ENCODE assay signal across 13 mouse cellular contexts in the genomic region with DNA sequence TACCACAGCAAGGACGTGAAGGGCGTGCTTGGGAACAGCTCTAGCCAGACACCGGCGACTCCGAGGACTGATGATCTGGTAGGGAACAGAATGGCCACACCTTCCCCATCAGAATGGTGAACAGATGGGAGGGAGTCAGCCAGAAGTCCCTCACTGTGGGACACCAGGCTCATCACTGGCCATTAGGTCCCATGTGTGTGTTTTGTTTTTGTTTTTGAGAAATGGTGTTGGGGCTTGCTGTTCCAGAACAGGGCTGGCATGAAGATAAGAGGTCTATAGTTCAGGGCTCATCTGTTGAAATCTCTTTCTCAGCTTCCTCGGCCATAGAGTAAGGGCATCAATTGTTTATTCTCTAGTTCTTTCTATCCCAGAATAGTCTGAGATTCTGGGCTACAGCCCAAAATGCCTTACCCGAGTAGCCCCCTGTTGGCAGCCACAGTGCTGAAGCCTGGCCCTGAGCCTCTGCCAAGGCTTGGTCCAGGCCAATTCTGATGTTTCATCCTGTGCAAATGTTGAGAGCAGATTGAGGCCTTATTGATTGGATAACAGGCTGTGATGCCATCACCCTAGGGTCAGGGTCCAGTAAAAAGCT. TPM values are rescaled to one million over a fixed set of nuclear protein-coding genes. Genes with fewer than 3 reads are reported as not detected.
DNase-seq lines count a peak whose midpoint lies in the region; ATAC-seq lines count a peak whose summit lies in the region.
"Had no signal": no experiment of that assay in that cellular context is flagged by ENCODE, and none has a peak within 500 bp of the region (broad histone marks: within the 10 kb centered on the region; RNA-seq: fewer than 3 reads in every experiment).

No protein-coding gene starts in this region.

- H3K4me3 ChIP-seq in hindbrain, embryonic 12.5 days: no peak overlapping the region
- H3K4me3 ChIP-seq in kidney, embryonic 15.5 days (replicated peaks): no peak overlapping the region
- H3K4me3 ChIP-seq: embryonic facial prominence, embryonic 12.5 days; megakaryocyte, embryonic 14.5 days had no signal

- H3K27ac ChIP-seq in hindbrain, embryonic 12.5 days: 0 out of 2 replicates have a peak overlapping the region, but pooled peaks have one; percentile 23
- H3K27ac ChIP-seq in kidney, embryonic 15.5 days: no peak overlapping the region
- H3K27ac ChIP-seq: embryonic facial prominence, embryonic 12.5 days had no signal

- peaks cover 59% of the 10 kb centered on the region for H3K4me1 ChIP-seq in hindbrain, embryonic 12.5 days
- peaks cover 28% of the 10 kb centered on the region for H3K4me1 ChIP-seq in kidney, embryonic 15.5 days

- no peaks in the 10 kb centered on the region for H3K27me3 ChIP-seq in hindbrain, embryonic 12.5 days
- no peaks in the 10 kb centered on the region for H3K27me3 ChIP-seq in kidney, embryonic 15.5 days
- H3K27me3 ChIP-seq: Patski had no signal

- intact Hi-C loops in left cerebral cortex, postnatal 36 days (cut with DNase I): no loop called here

- no peak overlapping the region for H3K9ac ChIP-seq in hindbrain, embryonic 12.5 days
- H3K9ac ChIP-seq in kidney, embryonic 15.5 days: no peak overlapping the region
- H3K9ac ChIP-seq: embryonic facial prominence, embryonic 12.5 days had no signal

- 81% methylated on average over 7 of the region's 7 CpGs for WGBS in hindbrain, embryonic 12.5 days
- 80% methylated on average over 7 of the region's 7 CpGs for WGBS in kidney, embryonic 15.5 days

- H3K4me2 ChIP-seq in hindbrain, embryonic 12.5 days (replicated peaks): no peak overlapping the region
- H3K4me2 ChIP-seq in kidney, embryonic 15.5 days: no peak overlapping the region
- H3K4me2 ChIP-seq: embryonic facial prominence, embryonic 12.5 days had no signal

- ATAC-seq in hindbrain, embryonic 12.5 days (ENCODE audit: low FRiP score): no peak
- no peak for ATAC-seq in CD4-positive, CD25-positive, alpha-beta regulatory T cell, adult 4 months
- ATAC-seq in kidney, embryonic 15.5 days (replicated peaks; ENCODE audit: low FRiP score): no peak
- ATAC-seq: Patski had no signal

- no peaks in the 10 kb centered on the region for H3K9me3 ChIP-seq in hindbrain, embryonic 12.5 days (replicated peaks)
- no peaks in the 10 kb centered on the region for H3K9me3 ChIP-seq in kidney, embryonic 15.5 days (replicated peaks)
- H3K9me3 ChIP-seq: embryonic facial prominence, embryonic 12.5 days; megakaryocyte, embryonic 14.5 days had no signal

- peaks cover 18% of the 10 kb centered on the region for H3K36me3 ChIP-seq in hindbrain, embryonic 12.5 days
- 0 out of 2 replicates have a peak, but pooled peaks cover 3% of the 10 kb centered on the region for H3K36me3 ChIP-seq in kidney, embryonic 15.5 days
- H3K36me3 ChIP-seq: embryonic facial prominence, embryonic 12.5 days had no signal

- peak; percentile 73 for DNase-seq in left cerebral cortex, adult 11 months (ENCODE audit: low spot score)
- no peak for DNase-seq in left cerebral cortex, postnatal 36 days (ENCODE audit: low spot score in 2 of 2)
- peak; percentile 85 to 88 for DNase-seq in cerebellum, adult 18-20 months
- peak; percentile 80 for DNase-seq in lung, postnatal 10 days
- DNase-seq in adrenal gland, postnatal 25 days: no peak

RNA-seq across cellular contexts. Expression of a gene that starts 4.5 kb away (rescaled TPM):
- 10 to 100 TPM; 36.1 to 46.4 TPM for total RNA-seq in left cerebral cortex, postnatal 36 days (2021)
- 162 and 186 TPM in 2 replicates for polyA plus RNA-seq in hindbrain, embryonic 12.5 days (2016; fragmentation: Nextera tagmentation; extraction: Ambion mirVana)
- polyA plus RNA-seq in CD4-positive, CD25-positive, alpha-beta regulatory T cell, adult 4 months (2017; shearing (Covaris generic)): 1 to 10 TPM; 1.2 to 1.4 TPM
- 22.7 and 27.4 TPM in 2 replicates for total RNA-seq in adrenal gland, postnatal 25 days (2021)
- polyA plus RNA-seq in kidney, embryonic 15.5 days (2015; fragmentation: Nextera tagmentation; extraction: Ambion mirVana): 30.7 and 38.3 TPM in 2 replicates

RNA-seq across cellular contexts. Expression of a gene that starts 29.9 kb away (rescaled TPM):
- 10 to 100 TPM; 33.2 to 45.3 TPM for total RNA-seq in left cerebral cortex, postnatal 36 days (2021)
- 35.8 and 36.1 TPM in 2 replicates for polyA plus RNA-seq in hindbrain, embryonic 12.5 days (2016; fragmentation: Nextera tagmentation; extraction: Ambion mirVana)
- polyA plus RNA-seq in CD4-positive, CD25-positive, alpha-beta regulatory T cell, adult 4 months (2017; shearing (Covaris generic)): 1 to 10 TPM in 1 of 2 experiments, under 1 TPM in 1; 0.97 to 1.5 TPM
- 17.7 and 20.6 TPM in 2 replicates for total RNA-seq in adrenal gland, postnatal 25 days (2021)
- 39.2 and 43.7 TPM in 2 replicates for polyA plus RNA-seq in kidney, embryonic 15.5 days (2015; fragmentation: Nextera tagmentation; extraction: Ambion mirVana)

RNA-seq across cellular contexts. Expression of a gene that starts 51.8 kb away (rescaled TPM):
- under 1 TPM in 1 of 2 experiments, not detected in 1; 0.20 TPM for total RNA-seq in left cerebral cortex, postnatal 36 days (2021)
- polyA plus RNA-seq in hindbrain, embryonic 12.5 days (2016; fragmentation: Nextera tagmentation; extraction: Ambion mirVana): 24.2 and 24.7 TPM in 2 replicates
- polyA plus RNA-seq in CD4-positive, CD25-positive, alpha-beta regulatory T cell, adult 4 months (2017; shearing (Covaris generic)): not detected
- total RNA-seq in adrenal gland, postnatal 25 days (2021): 0.15 TPM in 1 of 2 replicates, not detected in the other
- polyA plus RNA-seq in kidney, embryonic 15.5 days (2015; fragmentation: Nextera tagmentation; extraction: Ambion mirVana): 30.0 and 35.6 TPM in 2 replicates

RNA-seq across cellular contexts. Expression of a gene that starts 53.4 kb away (rescaled TPM):
- under 1 TPM; 0.32 to 0.37 TPM for total RNA-seq in left cerebral cortex, postnatal 36 days (2021)
- 2.1 and 3.1 TPM in 2 replicates for polyA plus RNA-seq in hindbrain, embryonic 12.5 days (2016; fragmentation: Nextera tagmentation; extraction: Ambion mirVana)
- not detected for polyA plus RNA-seq in CD4-positive, CD25-positive, alpha-beta regulatory T cell, adult 4 months (2017; shearing (Covaris generic))
- total RNA-seq in adrenal gland, postnatal 25 days (2021): 3.8 and 6.1 TPM in 2 replicates
- polyA plus RNA-seq in kidney, embryonic 15.5 days (2015; fragmentation: Nextera tagmentation; extraction: Ambion mirVana): 0.18 and 0.22 TPM in 2 replicates
- polyA plus RNA-seq: Patski; stomach, embryonic 14.5 days had no signal

RNA-seq across cellular contexts. Expression of a gene that starts 53.5 kb away (rescaled TPM):
- total RNA-seq in left cerebral cortex, postnatal 36 days (2021): not detected
- polyA plus RNA-seq in hindbrain, embryonic 12.5 days (2016; fragmentation: Nextera tagmentation; extraction: Ambion mirVana): 0.08 TPM in 1 of 2 replicates, not detected in the other
- polyA plus RNA-seq in CD4-positive, CD25-positive, alpha-beta regulatory T cell, adult 4 months (2017; shearing (Covaris generic)): not detected
- not detected in 2 replicates for total RNA-seq in adrenal gland, postnatal 25 days (2021)
- not detected in 2 replicates for polyA plus RNA-seq in kidney, embryonic 15.5 days (2015; fragmentation: Nextera tagmentation; extraction: Ambion mirVana)
- polyA plus RNA-seq: embryonic facial prominence, embryonic 12.5 days; intestine, embryonic 14.5 days; Patski; stomach, embryonic 14.5 days had no signal

Comparison
In these comparisons a context has a peak if more than half of its experiments do, and no peak if none do; other contexts are left out.
1. DNase-seq: peak in left cerebral cortex, adult 11 months (single experiment), cerebellum, adult 18-20 months (2 of 2) and lung, postnatal 10 days (single experiment); none in left cerebral cortex, postnatal 36 days (0 of 2) and adrenal gland, postnatal 25 days (single experiment).
2. RNA of a gene that starts 4.5 kb away (polyA plus RNA-seq): 162 to 186 TPM in hindbrain, embryonic 12.5 days and 30.7 to 38.3 TPM in kidney, embryonic 15.5 days; 1.2 to 1.4 TPM in CD4-positive, CD25-positive, alpha-beta regulatory T cell, adult 4 months; every median in the first group is over 10 times any median in the second.
3. RNA of a gene that starts 29.9 kb away (polyA plus RNA-seq): 39.2 to 43.7 TPM in kidney, embryonic 15.5 days and 35.8 to 36.1 TPM in hindbrain, embryonic 12.5 days; 0.97 to 1.5 TPM in CD4-positive, CD25-positive, alpha-beta regulatory T cell, adult 4 months; every median in the first group is over 10 times any median in the second.
4. RNA of a gene that starts 51.8 kb away (polyA plus RNA-seq): 30.0 to 35.6 TPM in kidney, embryonic 15.5 days and 24.2 to 24.7 TPM in hindbrain, embryonic 12.5 days; not detected in CD4-positive, CD25-positive, alpha-beta regulatory T cell, adult 4 months; every median in the first group is over 10 times any median in the second.